Mouse (Mus musculus) forebrain, postnatal 0 days (tissue): ENCODE data around the gene Bnipl. TPM values are rescaled to one million over a fixed set of nuclear protein-coding genes. Genes with fewer than 3 reads are reported as not detected.

ENCODE experiments used
- ATAC-seq: fragments of 200-750 bp; cut with Nextera tagmentation; 2 replicates; pipeline ENCODE4 v1.8.0; 2017; ENCODE audit warnings: mild to moderate bottlenecking, moderate library complexity
- DNase-seq: peaks from one replicate; pipeline ENCODE4 v3.0.0-alpha.2; 2015
- H3K27ac ChIP-seq: fragments of 300-500 bp; sonication (generic); 2 replicates; pipeline ENCODE4 v1.5.1; 2014; ENCODE audit warnings: low read depth, mild to moderate bottlenecking, antibody characterized with exemption, low read length, moderate library complexity, mixed read lengths
- H3K27me3 ChIP-seq: fragments of 300-500 bp; sonication (generic); 2 replicates; pipeline ENCODE4 v1.6.1; 2014; ENCODE audit warnings: mild to moderate bottlenecking, low read length, mixed read lengths; ENCODE audit not compliant: insufficient read depth
- H3K36me3 ChIP-seq: fragments of 300-500 bp; sonication (generic); 2 replicates; pipeline ENCODE4 v1.6.1; 2014; ENCODE audit warnings: mild to moderate bottlenecking, moderate library complexity; ENCODE audit not compliant: insufficient read depth
- H3K4me1 ChIP-seq: fragments of 300-500 bp; sonication (generic); 2 replicates; pipeline ENCODE4 v1.6.1; 2014; ENCODE audit warnings: antibody characterized with exemption; ENCODE audit not compliant: insufficient read depth
- H3K4me2 ChIP-seq: fragments of 300-500 bp; sonication (generic); 2 replicates; pipeline ENCODE4 v1.6.1; 2014; ENCODE audit warnings: low read depth, mild to moderate bottlenecking, moderate library complexity
- H3K4me3 ChIP-seq: fragments of 300-500 bp; sonication (generic); 2 replicates; pipeline ENCODE4 v1.5.1; 2014; ENCODE audit warnings: low read depth, low read length, mixed read lengths
- H3K9ac ChIP-seq: fragments of 300-500 bp; sonication (generic); 2 replicates; pipeline ENCODE4 v1.6.1; 2014; ENCODE audit warnings: mild to moderate bottlenecking
- H3K9me3 ChIP-seq: fragments of 300-500 bp; sonication (generic); 2 replicates; pipeline ENCODE4 v1.6.1; 2016; ENCODE audit warnings: low read length
- CTCF ChIP-seq: sonication (generic); IDR thresholded peaks from 2 replicates; pipeline ENCODE4 v1.5.1; 2016; ENCODE audit warnings: antibody characterized with exemption, control low read depth, low read depth
- WGBS: fragments of 180-500 bp; shearing (Covaris S2); extraction: QIAGEN DNeasy Blood & Tissue Kit; methylation state at CpG from one replicate; pipeline ENCODE4 v1.1.7; 2014; 5-methylcytosine and 5-hydroxymethylcytosine counted together
- polyA plus RNA-seq: library from polyadenylated mRNA; unstranded; fragments of >200 nt; fragmentation: Nextera tagmentation; extraction: Ambion mirVana; gene quantifications from 2 replicates; pipeline ENCODE4 v1.2.1, GENCODE M21; 2015
- total RNA-seq: library from RNA; depleted of rRNA; stranded (reverse); fragments of >200 nt; gene quantifications from 2 replicates; pipeline ENCODE4 v1.2.3, GENCODE M21; 2014

Bnipl gene
- total and polyA plus RNA-seq, 2 experiments from 2014 or later: 0.33 TPM; not detected in 1

GRCm38 (mm10) chr3:95284501-95285281, 33.7 kb upstream of the Bnipl start:
- H3K4me2 ChIP-seq: peak overlapping the region; percentile 81
- H3K36me3 ChIP-seq: peaks cover 11% of the 10 kb centered on the region; the same call in 1 of the 2 replicates
- ATAC-seq: no peak
- H3K9ac ChIP-seq: no peak overlapping the region
- no peak overlapping the region for H3K4me3 ChIP-seq
- WGBS: 93% methylated on average over 12 of the region's 12 CpGs
- DNase-seq: no peak
- no peak for TF ChIP-seq CTCF
- no peaks in the 10 kb centered on the region for H3K27me3 ChIP-seq
- H3K4me1 ChIP-seq: peaks cover 11% of the 10 kb centered on the region
- H3K9me3 ChIP-seq: no peaks in the 10 kb centered on the region
- no peak overlapping the region for H3K27ac ChIP-seq

- 13% methylated on average over 1 of the region's 1 CpGs for WGBS
- H3K27me3 ChIP-seq: no peaks in the 10 kb centered on the region
- H3K27ac ChIP-seq: no peak overlapping the region
- peaks cover 11% of the 10 kb centered on the region; the same call in 1 of the 2 replicates for H3K36me3 ChIP-seq
- no peak for TF ChIP-seq CTCF
- peak overlapping the region; percentile 66 for H3K4me3 ChIP-seq
- DNase-seq (no peak), ATAC-seq (no peak)
- peaks cover 11% of the 10 kb centered on the region for H3K4me1 ChIP-seq
- no peaks in the 10 kb centered on the region for H3K9me3 ChIP-seq
- H3K9ac ChIP-seq: peak overlapping the region; percentile 74
- peak overlapping the region; percentile 81 for H3K4me2 ChIP-seq
These were observed 33.1 kb upstream of the Bnipl start for GRCm38 (mm10) chr3:95284062-95284461.

- Histone ChIP-seq H3K9ac (peak overlapping the region; percentile 74), H3K4me1 (peaks cover 11% of the 10 kb centered on the region), H3K36me3 (peaks cover 8% of the 10 kb centered on the region; the same call in 1 of the 2 replicates), H3K9me3 (no peaks in the 10 kb centered on the region), H3K4me3 (peak overlapping the region; percentile 66), H3K27ac (peak overlapping the region; percentile 83), H3K4me2 (peak overlapping the region; percentile 81), H3K27me3 (no peaks in the 10 kb centered on the region)
- peak; percentile 38 for DNase-seq
- TF ChIP-seq CTCF: no peak
- WGBS: 4% methylated on average over 7 of the region's 7 CpGs
- no peak for ATAC-seq
These were observed 32.6 kb upstream of the Bnipl start for GRCm38 (mm10) chr3:95283589-95283941.

- Histone ChIP-seq H3K36me3 (peaks cover 3% of the 10 kb centered on the region; the same call in 1 of the 2 replicates), H3K9ac (peak overlapping the region; percentile 74), H3K27me3 (no peaks in the 10 kb centered on the region), H3K4me1 (peaks cover 11% of the 10 kb centered on the region), H3K27ac (peak overlapping the region; percentile 83), H3K9me3 (no peaks in the 10 kb centered on the region), H3K4me3 (peak overlapping the region; percentile 66), H3K4me2 (peak overlapping the region; percentile 81)
- TF ChIP-seq CTCF: peak; percentile 55
- DNase-seq (peak; percentile 82), ATAC-seq (peak; percentile 74)
- WGBS: under 1% methylated on average over 50 of the region's 51 CpGs
These were observed 32.0 kb upstream of the Bnipl start for GRCm38 (mm10) chr3:95282865-95283588.

- H3K36me3 ChIP-seq: no peaks in the 10 kb centered on the region
- H3K4me3 ChIP-seq: peak overlapping the region; percentile 66
- H3K9me3 ChIP-seq: no peaks in the 10 kb centered on the region
- DNase-seq (no peak), ATAC-seq (no peak)
- peak overlapping the region; percentile 83 for H3K27ac ChIP-seq
- H3K9ac ChIP-seq: peak overlapping the region; percentile 74
- WGBS: under 1% methylated on average over 11 of the region's 11 CpGs
- no peaks in the 10 kb centered on the region for H3K27me3 ChIP-seq
- H3K4me1 ChIP-seq: peaks cover 11% of the 10 kb centered on the region
- H3K4me2 ChIP-seq: peak overlapping the region; percentile 81
- no peak for TF ChIP-seq CTCF
These were observed 31.4 kb upstream of the Bnipl start for GRCm38 (mm10) chr3:95282381-95282864.

GRCm38 (mm10) chr3:95281216-95282126, 30.5 kb upstream of the Bnipl start, which contains the start of the genes Mindy1 and Prune1:
Mindy1 (plus strand) TSS chr3:95281345.
Prune1 (minus strand) TSS chr3:95282076.
- Histone ChIP-seq H3K4me2 (peak within 1 kb of the TSS; percentile 81), H3K4me3 (peak within 1 kb of the TSS; percentile 66), H3K4me1 (peaks cover 11% of the 10 kb centered on the region), H3K27ac (peak within 1 kb of the TSS; percentile 83), H3K36me3 (no peaks in the 10 kb centered on the region), H3K9me3 (no peaks in the 10 kb centered on the region), H3K27me3 (no peaks in the 10 kb centered on the region), H3K9ac (peak within 1 kb of the TSS; percentile 88)
- peak; percentile 98 for DNase-seq
- under 1% methylated on average over 53 of the region's 53 CpGs for WGBS
- TF ChIP-seq CTCF: peak; percentile 57
- ATAC-seq: peak; percentile 96
